Mouse (Mus musculus) heart, postnatal 4 days (tissue): ENCODE data around the gene Bag6. TPM values are rescaled to one million over a fixed set of nuclear protein-coding genes. Genes with fewer than 3 reads are reported as not detected.

ENCODE experiments used
- DNase-seq: peaks from one replicate; pipeline ENCODE4 v3.0.0; 2021
- total RNA-seq, 2 experiments: library from RNA; stranded (reverse); gene quantifications; 2 replicates each; pipeline ENCODE4 v1.2.3; 2021

Bag6 gene
- total RNA-seq, 2 experiments from 2014 or later = 318 to 321 TPM

DNA sequence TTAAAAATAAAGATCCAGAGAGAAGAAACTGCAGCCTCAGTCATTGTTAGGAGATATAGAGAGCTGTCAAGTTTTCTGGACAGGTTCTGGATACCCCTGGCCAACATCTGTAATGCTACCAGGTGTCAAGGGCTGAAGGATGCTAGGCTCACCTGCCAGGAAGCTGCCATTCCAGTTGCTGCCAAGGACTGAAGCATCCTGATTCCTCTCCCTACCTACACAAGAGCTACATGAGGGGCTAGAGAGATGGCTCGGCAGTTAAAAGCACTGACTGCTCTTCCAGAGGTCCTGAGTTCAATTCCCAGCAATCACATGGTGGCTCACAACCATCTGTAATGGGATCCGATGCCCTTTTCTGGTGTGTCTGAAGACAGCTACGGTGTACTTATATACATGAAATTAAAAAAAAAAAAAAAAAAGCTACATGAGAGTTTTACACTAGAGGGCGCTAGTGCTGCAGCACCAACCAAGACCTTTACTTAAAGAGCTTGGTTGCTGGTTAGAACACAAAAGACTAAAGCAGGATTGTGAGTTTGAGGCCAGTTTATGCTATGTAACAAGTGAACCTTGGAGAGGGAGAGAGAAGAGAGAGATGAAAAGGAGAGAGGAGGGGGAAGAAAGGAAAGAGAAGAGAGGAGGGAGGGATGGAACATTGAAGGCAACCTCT is 33.7 kb downstream of the Bag6 start:
- no peak for DNase-seq

DNA sequence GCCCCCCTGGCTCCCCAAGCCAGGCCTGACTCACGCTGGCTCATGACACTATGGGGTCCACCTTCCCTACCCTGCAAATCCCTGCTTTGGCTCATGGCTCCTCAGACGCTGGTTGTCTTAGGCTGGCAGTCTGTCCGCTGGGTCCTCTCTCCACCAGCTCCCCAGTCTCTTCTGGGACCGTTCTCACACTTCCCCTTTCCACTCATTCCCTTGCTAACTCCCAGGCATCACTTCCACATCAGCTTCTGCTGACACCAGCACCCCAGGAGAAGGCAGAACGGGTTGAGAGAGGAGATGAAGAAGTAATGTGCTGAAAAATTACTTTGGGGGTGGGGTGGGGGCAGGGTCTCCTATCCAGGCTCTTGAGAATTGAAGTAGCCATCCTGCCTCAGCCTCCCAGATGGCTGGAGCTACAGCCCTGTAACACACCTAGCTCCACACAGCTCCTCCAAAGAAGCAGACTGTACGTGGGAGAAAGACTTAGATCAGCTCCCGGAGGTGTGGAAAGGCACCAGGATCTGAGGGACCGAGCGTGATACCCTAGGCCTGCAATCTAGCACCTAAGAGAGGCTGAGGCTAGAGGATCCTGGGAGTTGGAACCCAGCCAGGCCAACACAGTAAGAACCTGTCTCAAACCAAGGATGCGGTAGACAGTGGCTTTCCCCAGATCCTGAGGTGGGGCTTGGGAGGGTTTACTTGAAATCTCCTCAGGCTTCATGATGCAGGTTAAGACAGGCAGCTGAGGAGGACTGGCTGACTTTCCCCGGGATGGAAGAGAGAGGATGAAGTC is 37.7 kb downstream of the Bag6 start:
- DNase-seq = no peak

DNA sequence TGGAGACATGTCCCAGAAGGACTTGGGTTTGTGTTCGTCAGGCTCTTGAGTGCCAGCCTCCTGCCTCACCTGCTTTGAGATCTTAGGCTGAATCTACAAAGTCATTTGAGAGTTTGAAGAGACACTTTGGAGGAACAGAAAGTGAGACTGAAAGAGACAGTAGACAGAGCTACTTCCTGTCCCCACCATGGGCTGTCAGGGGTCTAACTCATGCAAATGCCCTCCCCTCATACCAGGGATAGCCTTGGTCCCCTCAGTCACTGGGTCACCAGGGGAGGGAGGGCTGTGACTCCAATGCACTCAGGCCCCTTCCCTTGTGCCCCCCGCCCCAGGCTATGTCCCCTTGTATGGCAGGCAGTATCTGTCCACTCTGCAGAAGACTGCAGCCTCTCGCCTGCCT is 38.4 kb downstream of the Bag6 start:
- no peak for DNase-seq

DNA sequence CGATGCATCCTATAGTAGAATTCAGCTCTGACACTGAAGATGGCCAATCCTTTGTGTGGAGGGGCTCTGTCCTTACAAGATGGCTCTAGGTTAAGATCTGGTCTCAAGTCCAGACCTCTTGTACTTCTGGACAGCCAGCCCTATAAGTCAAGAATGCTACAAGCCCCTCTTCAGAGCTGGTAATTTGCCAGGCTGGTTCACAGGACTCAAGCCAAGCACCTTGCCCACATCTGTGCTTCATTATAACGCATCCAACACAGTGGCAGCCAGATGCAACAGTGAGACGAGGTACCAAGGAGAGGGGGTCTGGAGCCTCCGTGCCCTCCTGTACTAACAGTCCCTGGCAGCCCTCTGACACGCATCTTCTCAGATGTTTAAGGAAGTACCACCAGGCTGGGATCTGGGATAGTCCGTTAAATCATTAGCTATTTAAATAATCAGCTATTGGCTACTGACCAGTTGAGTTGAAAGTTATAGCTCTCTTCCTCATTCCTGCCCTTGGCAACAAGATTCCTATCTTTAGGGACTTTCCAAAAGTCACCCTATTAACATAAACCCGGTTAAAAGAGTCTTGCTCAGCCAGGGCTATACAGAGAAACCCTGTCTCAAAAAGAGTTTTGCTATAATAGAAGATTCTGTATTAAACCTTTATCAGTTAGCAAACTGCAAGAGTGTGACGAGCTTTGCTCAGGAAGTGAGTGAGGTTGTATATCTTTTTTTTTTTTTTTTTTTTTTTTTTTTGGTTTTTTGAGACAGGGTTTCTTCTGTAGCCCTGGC is 39.4 kb downstream of the Bag6 start:
- no peak for DNase-seq

DNA sequence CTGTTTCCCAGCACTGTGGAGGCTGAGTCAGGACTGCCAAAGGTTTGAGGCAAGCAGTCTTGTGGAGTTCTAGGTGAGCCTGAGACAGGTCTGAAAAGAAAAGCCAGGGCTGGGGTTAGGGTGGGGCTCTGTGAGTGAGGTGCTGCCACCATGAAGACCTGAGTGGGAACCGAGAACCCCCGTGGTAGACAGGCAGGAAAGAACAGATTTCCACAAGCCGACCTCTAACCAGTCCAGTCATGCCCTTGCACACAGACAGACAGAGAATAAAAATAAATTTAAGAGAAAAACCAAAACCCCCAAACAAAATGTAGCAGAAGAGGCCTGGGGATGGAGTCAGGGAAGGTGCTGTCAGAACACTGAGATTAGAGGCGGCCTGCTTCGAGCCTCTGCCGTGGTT is 40.4 kb downstream of the Bag6 start:
- no peak for DNase-seq

DNA sequence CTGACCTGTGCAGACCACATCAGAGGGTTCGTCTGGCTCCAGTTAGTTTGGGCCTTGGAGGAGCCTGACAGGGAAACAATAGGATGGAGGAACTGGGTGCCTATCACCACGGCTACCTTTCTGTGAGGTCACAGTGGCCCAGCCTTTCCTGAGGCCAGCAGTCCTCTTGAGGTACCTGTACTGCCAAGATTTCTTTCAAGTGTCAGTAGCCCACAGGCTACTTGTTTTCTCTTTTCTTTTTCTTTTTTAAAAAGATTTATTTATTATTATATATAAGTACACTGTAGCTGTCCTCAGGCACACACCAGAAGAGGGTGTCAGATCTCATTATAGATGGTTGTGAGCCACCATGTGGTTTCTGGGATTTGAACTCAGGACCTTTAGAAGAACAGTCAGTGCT is 41.0 kb downstream of the Bag6 start, which contains the start of gene Aif1:
TSS of gene Aif1 (minus strand) at position 101 of the 400 bp plus-strand sequence.
- DNase-seq = no peak

DNA sequence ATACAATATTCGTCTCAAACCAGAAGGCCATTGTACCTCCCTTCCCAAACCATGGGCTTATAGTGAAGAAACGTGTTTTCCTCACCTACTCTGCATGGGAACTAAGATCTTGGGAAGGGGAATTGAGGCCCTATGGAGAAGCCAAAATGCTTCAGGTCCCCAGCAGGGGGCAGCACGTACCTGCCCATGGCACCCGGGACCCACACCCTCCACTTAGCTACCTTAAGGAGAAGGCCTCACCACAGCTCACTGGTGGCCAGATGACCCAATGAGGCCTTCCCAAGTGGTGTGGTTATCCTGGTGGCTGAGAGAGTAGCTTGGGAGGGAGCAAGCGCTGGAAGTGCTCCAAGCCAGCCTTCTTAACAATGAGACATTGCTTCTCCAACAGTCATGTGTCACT is 43.5 kb downstream of the Bag6 start:
- DNase-seq = peak; percentile 84

- no peak for DNase-seq
Measured at GRCm38 (mm10) chr17:35180093-35180492, 45.1 kb downstream of the Bag6 start.

DNA sequence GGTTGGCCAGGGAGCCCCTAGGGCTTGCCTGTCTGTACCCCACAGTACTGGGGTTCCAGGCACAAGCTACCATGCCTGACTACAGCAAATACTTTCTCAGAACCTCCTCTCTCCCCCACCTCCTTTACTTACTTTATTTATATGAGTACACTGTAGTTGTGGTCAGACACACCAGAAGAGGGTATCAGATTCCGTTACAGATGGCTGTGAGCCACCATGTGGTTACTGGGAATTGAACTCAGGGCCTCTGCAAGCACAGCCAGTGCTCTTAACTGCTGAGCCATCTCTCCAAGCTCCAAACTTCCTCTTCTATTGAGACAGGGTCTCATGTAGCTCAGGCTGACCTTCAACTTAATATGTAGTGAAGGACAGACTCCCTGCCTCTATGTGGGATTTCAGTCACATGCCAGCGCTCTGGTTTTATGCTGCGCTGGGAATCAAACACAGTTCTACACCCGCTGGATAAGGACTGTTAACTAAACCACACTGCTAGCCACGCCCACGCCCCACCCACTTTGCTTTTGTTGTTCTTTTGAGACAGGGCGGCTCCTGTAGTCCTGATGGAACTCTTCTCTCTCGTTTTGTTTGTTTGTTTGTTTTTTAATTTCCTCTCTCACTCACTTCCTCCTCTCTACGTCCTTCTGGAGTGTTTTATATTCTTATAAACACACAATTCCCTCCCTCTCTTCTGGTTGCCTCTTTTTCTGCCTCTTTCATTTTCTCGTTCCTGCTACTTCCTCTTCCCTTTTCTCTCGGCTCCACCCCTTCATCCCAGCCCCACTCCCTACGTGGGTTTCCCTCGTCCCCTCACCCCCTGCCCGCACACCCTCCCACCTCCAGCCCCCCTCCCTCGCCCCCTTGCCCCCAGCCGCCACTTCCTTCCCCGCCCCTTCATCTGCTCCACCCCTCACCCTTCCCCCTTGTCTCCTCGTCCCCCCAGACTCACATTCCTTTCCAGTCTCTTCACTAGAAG is 50.9 kb downstream of the Bag6 start:
- peak; percentile 74 for DNase-seq

GRCm38 (mm10) chr17:35186681-35187080 is 51.7 kb downstream of the Bag6 start:
- no peak for DNase-seq

DNA sequence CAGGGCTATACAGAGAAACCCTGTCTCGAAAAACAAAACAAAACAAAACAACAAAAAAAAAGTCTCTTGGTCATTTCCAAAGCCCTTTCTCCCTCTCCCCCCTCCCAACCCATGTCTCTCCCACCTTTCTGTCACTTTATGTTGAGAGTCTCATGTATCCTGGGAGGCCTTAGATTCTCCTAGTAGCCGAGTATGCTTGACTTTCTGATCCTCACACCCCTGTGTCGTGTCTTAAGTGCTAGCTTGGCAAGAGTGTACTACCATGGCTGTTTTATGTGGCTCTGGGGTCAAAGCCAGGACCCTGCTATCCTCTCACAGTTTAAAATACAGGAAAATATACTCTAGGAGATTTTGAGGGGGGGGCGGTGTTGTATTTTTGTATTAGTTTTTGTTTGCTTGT is 52.4 kb downstream of the Bag6 start:
- DNase-seq = no peak

GRCm38 (mm10) chr17:35187959-35188610 is 53.1 kb downstream of the Bag6 start, which contains the start of gene Lst1:
Lst1 (minus strand) TSS chr17:35188439.
- DNase-seq = no peak

GRCm38 (mm10) chr17:35189186-35189585 is 54.2 kb downstream of the Bag6 start:
- no peak for DNase-seq

DNA sequence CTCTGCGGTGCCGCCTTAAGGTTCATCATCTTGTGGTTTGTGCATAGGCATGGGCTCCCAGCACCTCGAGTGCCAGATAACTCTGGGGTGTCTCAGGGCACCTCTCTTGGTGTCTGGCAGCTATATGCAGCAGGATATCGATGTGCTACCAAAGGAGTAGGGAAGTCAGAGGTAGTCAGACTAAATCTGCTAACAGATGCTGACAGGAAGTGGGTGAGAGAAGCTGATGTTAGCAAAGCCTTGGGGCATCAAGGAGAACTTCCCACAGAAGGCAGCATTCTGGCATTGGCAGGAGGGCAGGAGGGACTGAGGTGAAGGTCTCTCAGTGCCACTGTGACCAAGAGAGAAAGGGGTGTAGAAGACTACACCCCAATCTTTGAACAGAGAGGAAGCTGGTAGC is 55.1 kb downstream of the Bag6 start:
- DNase-seq = no peak

- DNase-seq = no peak
Measured at GRCm38 (mm10) chr17:35191723-35192122, 56.7 kb downstream of the Bag6 start.

GRCm38 (mm10) chr17:35192924-35193323 is 57.9 kb downstream of the Bag6 start:
- no peak for DNase-seq

DNA sequence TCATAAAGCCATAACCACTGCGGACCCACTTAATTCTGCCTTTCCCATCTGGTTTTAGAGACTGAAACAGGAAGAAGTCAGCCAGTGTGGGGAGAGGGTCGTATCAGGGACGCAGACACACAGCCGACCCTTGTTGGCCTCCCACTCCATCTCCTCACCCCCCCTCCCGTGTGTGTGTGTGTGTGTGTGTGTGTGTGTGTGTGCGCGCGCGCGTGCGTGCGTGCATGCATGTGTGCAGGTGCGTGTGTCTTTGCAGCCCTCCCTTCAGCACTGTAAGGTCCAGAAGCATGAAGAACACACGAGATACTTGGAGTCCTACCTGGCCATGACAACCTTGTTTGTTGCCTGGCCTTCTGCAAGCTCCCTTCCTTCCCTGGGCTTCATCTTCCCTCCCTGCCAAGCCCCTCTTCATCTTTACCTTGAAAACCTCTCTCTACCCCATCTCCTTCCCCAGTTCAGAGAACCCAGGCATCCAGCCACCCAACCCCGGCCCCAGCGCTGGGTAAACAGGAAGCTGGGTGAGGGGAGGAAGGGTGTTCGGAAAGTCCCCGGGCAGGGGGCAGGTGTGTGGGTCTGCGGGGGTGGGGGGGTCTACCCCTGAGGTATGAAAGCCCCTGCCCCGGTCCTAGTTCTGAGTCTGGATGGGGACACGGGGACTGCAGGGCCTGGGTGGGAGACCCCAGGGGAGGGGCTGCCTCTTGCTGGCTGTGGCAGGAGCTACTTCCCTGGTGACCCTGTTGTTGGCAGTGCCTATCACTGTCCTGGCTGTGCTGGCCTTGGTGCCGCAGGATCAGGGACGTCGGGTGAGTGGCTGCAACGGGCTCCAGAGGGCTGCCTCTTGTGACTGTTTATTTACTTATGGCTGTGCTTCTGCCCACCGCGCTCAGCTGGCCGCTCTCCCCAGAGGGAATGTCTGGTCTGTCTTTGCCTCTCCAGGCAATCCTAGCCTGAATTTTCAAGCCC is 59.2 kb downstream of the Bag6 start, which contains the start of gene Ltb:
TSS of gene Ltb (plus strand) at position 559 of the 963 bp plus-strand sequence.
- DNase-seq = no peak

- DNase-seq = no peak
Measured at GRCm38 (mm10) chr17:35194844-35195630, 60.1 kb downstream of the Bag6 start.
